Mouse (Mus musculus): Measurements from ENCODE around the gene Gipc2.
"Not testable (repeated sequence)": the region's sequence is repeated elsewhere in the genome, so short reads cannot be mapped to it uniquely, and the experiment has no call there.

Gipc2 gene

GRCm38 (mm10) chr3:152166099-152166423 is at the start of gene Gipc2:
Gene Gipc2, minus strand, starts transcription at chr3:152166230.
- no peak for DNase-seq (ENCODE audit: low spot score)

GRCm38 (mm10) chr3:152213416-152213815 is 47.4 kb upstream of the Gipc2 start:
- DNase-seq (ENCODE audit: low spot score), result no peak

- DNase-seq (ENCODE audit: low spot score), result peak; percentile 18
These were observed 45.8 kb upstream of the Gipc2 start for GRCm38 (mm10) chr3:152211731-152212279.

- peak; percentile 72 for DNase-seq (ENCODE audit: low spot score)
These were observed 44.8 kb upstream of the Gipc2 start for GRCm38 (mm10) chr3:152210728-152211391.

- DNase-seq (ENCODE audit: low spot score), result peak; percentile 99
These were observed 44.1 kb upstream of the Gipc2 start, which contains the start of the genes Dnajb4 and Fubp1 for GRCm38 (mm10) chr3:152209967-152210634. Gene Dnajb4, minus strand, starts transcription at chr3:152210302. Gene Fubp1, plus strand, starts transcription at chr3:152210422.

- DNase-seq (ENCODE audit: low spot score), result peak; percentile 75
These were observed 43.3 kb upstream of the Gipc2 start for GRCm38 (mm10) chr3:152209177-152209966.

DNA sequence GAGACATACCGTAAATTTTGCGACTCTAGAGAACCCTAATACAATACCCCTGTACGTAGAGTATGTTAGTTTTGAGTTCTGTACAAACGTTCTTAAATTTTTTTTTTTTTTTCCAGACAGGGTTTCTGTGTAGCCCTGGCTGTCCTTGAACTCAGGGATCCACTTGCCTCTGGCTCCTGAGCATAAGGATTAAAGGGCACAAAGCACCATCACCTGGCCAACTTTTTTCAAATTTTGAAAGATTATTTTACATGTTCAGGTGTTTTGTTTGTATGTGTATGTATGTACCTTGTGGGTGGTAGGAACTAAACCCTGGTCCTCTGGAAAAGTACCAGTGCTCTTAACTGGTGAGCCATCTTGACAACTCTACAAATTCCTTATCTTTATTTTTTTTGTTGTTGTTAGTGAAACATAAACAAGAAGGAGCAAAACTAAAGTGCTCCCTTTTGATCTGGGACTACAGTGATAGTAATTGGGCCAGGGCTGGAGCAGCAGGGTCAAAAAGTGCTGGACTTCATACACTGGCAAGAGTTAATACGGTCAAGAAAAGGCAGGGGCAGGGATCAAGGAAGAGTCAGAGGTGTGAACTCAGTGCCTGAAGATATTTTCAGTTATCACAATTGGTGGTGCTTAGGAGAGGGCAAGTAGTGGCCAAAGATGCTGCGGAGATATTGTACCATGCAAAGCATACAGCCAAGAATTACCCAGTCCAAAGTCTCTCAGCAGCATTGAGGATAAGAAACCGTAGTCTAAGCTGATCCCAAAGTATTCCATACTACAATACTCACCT is 42.3 kb upstream of the Gipc2 start:
- no peak for DNase-seq (ENCODE audit: low spot score)

DNA sequence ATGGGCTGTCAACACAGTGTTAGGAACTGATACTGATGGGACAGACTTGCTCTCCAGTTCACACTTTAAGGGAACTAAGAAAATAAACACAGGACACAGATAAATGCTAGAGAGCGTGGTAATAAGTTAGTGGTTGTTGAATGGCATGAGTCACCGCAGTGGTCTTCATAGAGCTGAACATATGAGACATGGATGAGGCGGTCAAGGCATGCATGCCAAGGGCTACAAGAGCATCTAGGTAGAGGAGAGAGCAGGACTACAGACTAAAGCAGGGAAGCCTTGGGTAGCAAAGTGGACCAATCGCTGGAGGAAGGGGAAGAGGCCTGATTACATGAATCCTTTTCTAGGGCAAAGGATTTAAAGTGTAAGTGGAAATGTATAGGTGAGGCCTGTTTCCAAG is 41.1 kb upstream of the Gipc2 start:
- DNase-seq (ENCODE audit: low spot score), result no peak

DNA sequence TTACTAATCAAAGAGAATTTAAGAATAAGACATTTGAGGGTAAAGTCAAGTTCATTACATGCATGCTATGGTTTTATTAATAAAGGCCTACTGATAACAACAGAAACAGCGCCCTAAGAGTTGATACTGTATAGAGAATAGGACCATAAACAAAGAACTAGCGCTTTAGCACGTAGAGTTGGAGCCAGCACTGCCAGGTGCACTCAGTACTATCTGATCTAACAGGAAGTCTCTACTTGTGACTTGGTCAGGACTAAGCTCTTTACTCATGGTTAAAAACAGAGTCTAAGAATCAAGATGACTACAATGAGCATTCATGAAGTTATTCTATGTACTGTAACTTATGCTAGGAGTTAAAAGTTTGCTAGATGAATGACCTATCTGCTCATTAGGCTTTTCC is 38.5 kb upstream of the Gipc2 start:
- DNase-seq (ENCODE audit: low spot score), result no peak

- DNase-seq (ENCODE audit: low spot score), result no peak
These were observed 38.0 kb upstream of the Gipc2 start for GRCm38 (mm10) chr3:152203996-152204395.

DNA sequence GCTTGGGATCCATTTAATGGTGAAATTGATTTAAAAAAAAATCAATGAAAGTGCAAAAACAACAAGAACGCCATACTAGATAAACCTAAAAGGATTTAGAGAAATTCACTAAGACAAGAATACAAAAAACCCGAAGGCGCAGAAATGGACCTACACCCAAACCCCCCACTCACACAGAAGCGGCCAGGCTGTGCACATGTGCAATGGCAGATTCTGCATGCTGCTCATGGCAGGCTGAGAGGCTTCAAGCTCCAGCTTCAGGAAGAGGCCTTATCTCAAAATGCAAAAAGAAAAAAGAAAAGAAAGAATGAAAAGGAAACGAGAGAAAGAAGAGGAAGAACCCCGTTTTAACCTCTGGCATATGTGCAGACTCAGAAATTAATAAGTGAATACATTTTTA is 37.4 kb upstream of the Gipc2 start:
- no peak for DNase-seq (ENCODE audit: low spot score)

GRCm38 (mm10) chr3:152202942-152203341 is 36.9 kb upstream of the Gipc2 start:
- no peak for DNase-seq (ENCODE audit: low spot score)

GRCm38 (mm10) chr3:152201651-152202050 is 35.6 kb upstream of the Gipc2 start:
- DNase-seq (ENCODE audit: low spot score), result no peak

GRCm38 (mm10) chr3:152201181-152201580 is 35.2 kb upstream of the Gipc2 start:
- DNase-seq (ENCODE audit: low spot score), result no peak

GRCm38 (mm10) chr3:152199125-152199524 is 33.1 kb upstream of the Gipc2 start:
- no peak for DNase-seq (ENCODE audit: low spot score)

GRCm38 (mm10) chr3:152197246-152197645 is 31.2 kb upstream of the Gipc2 start:
- not testable (repeated sequence) for DNase-seq (ENCODE audit: low spot score)

- peak; percentile 96 for DNase-seq (ENCODE audit: low spot score)
These were observed 27.6 kb upstream of the Gipc2 start for GRCm38 (mm10) chr3:152193635-152194097.

GRCm38 (mm10) chr3:152193177-152193576 is 27.1 kb upstream of the Gipc2 start:
- DNase-seq (ENCODE audit: low spot score), result no peak

GRCm38 (mm10) chr3:152192238-152192931 is 26.4 kb upstream of the Gipc2 start:
- peak; percentile 27 for DNase-seq (ENCODE audit: low spot score)

- DNase-seq (ENCODE audit: low spot score), result peak; percentile 58
These were observed 25.8 kb upstream of the Gipc2 start for GRCm38 (mm10) chr3:152191791-152192237.
